Mouse (Mus musculus) embryonic facial prominence, embryonic 13.5 days (tissue): ENCODE measurements at regions not wholly inside any gene's neighbourhood (a gene's known extent, or its start where the extent isn't known, plus 50 kb on each side); places are given as distances from the start of the nearest gene placed in this dataset.

ENCODE experiments used
- ATAC-seq: fragments of 200-750 bp; cut with Nextera tagmentation; 2 replicates; pipeline ENCODE4 v1.8.0; 2017; ENCODE audit warnings: low read depth; ENCODE audit not compliant: insufficient number of reproducible peaks, insufficient read depth, low FRiP score, low TSS enrichment
- H3K27ac ChIP-seq: fragments of 300-500 bp; sonication (generic); 2 replicates; pipeline ENCODE4 v1.5.1; 2015; ENCODE audit warnings: moderate library complexity, mild to moderate bottlenecking, inconsistent platforms
- H3K27me3 ChIP-seq: fragments of 300-500 bp; sonication (generic); 2 replicates; pipeline ENCODE4 v1.6.1; 2015; ENCODE audit warnings: mild to moderate bottlenecking, inconsistent platforms
- H3K36me3 ChIP-seq: fragments of 300-500 bp; sonication (generic); 2 replicates; pipeline ENCODE4 v1.6.1; 2015; ENCODE audit warnings: mild to moderate bottlenecking, inconsistent platforms
- H3K4me1 ChIP-seq: fragments of 300-500 bp; sonication (generic); 2 replicates; pipeline ENCODE4 v1.6.1; 2015; ENCODE audit warnings: inconsistent platforms
- H3K4me2 ChIP-seq: fragments of 300-500 bp; sonication (generic); 2 replicates; pipeline ENCODE4 v1.6.1; 2015; ENCODE audit warnings: moderate library complexity, mild to moderate bottlenecking, inconsistent platforms
- H3K4me3 ChIP-seq: fragments of 300-500 bp; sonication (generic); 2 replicates; pipeline ENCODE4 v1.5.1; 2015; ENCODE audit warnings: mild to moderate bottlenecking, inconsistent platforms
- H3K9ac ChIP-seq: fragments of 300-500 bp; sonication (generic); 2 replicates; pipeline ENCODE4 v1.6.1; 2015; ENCODE audit warnings: mild to moderate bottlenecking, inconsistent platforms
- H3K9me3 ChIP-seq: fragments of 300-500 bp; sonication (generic); 2 replicates; pipeline ENCODE4 v1.6.1; 2016; ENCODE audit warnings: inconsistent platforms
- whole genome bisulfite sequencing: fragments of 180-500 bp; shearing (Covaris S2); methylation state at CpG from one replicate; pipeline ENCODE4 v1.1.7; 2015; ENCODE audit warnings: mixed read lengths; 5-methylcytosine and 5-hydroxymethylcytosine counted together

DNA sequence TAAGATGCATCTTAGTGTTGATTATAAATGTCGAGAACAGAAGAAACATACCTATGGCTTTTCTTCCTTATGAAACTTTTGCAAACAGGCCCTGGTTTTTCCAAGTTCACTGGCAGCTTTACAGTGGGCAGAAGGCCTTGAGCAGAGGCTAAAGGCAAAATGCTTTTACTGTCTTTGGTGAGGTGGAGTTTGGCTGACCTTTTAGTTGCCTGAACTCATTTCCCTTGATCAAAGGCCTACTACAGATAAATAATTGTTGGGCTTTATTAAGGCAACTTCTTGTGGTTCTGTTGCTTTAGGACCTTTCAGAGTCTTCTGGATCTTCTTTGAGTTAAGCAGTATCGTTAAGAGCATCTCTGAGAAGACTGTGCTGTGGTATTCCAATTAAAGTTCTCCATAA lies 94.6 kb upstream of the Arhgap20 start:
- no peak for ATAC-seq
- WGBS, result 81% methylated on average over 2 of the region's 2 CpGs

DNA sequence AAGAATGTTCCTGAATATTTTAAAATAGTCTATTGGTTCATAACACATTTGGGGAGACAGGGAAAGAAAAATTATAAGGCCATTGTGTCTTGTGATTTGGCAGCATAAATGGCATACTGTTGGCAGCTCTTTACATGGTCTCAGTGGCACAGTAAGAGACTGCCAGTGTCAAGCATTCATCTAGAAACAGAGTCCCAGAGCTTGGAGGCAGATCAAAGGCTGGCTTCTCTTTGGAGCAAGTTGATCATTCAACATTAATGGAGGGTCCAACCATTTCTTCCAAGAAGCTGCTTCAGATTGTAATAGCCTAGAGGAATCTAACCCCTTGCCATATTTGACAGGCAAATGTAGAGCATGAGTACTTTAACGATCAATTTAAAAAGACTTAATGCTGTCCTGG lies 78.6 kb upstream of the Arhgap20 start:
- Histone ChIP-seq H3K9ac (no peak overlapping the region), H3K9me3 (no peaks in the 10 kb centered on the region), H3K36me3 (no peaks in the 10 kb centered on the region), H3K27me3 (no peaks in the 10 kb centered on the region), H3K27ac (no peak overlapping the region), H3K4me3 (no peak overlapping the region), H3K4me1 (no peaks in the 10 kb centered on the region), H3K4me2 (no peak overlapping the region)
- WGBS, result 74% methylated on average over 1 of the region's 1 CpGs
- ATAC-seq, result no peak

More for the DNA sequence above, 94.6 kb upstream of the Arhgap20 start:
- Histone ChIP-seq H3K4me2 (no peak overlapping the region), H3K4me3 (no peak overlapping the region), H3K9ac (no peak overlapping the region), H3K27me3 (no peaks in the 10 kb centered on the region), H3K27ac (no peak overlapping the region), H3K36me3 (no peaks in the 10 kb centered on the region), H3K9me3 (no peaks in the 10 kb centered on the region), H3K4me1 (no peaks in the 10 kb centered on the region)

GRCm38 (mm10) chr9:51714326-51714725 lies 50.8 kb upstream of the Arhgap20 start:
- Histone ChIP-seq H3K9me3 (no peaks in the 10 kb centered on the region), H3K9ac (no peak overlapping the region), H3K4me1 (no peaks in the 10 kb centered on the region), H3K27me3 (no peaks in the 10 kb centered on the region), H3K4me2 (no peak overlapping the region), H3K27ac (no peak overlapping the region), H3K36me3 (no peaks in the 10 kb centered on the region), H3K4me3 (no peak overlapping the region)
- WGBS, result 88% methylated on average over 3 of the region's 3 CpGs
- no peak for ATAC-seq
